Mouse (Mus musculus) testis, adult 2 months (tissue): ENCODE data around the gene Ube2g2.

Experiments
- CTCF ChIP-seq: fragments of 200-500 bp; IDR thresholded peaks from 2 replicates; pipeline ENCODE4 v1.5.1; 2012; ENCODE audit warnings: low read depth, mild to moderate bottlenecking, inconsistent platforms, low read length, moderate library complexity; ENCODE audit not compliant: control insufficient read depth, insufficient read depth, insufficient replicate concordance
- POLR2A ChIP-seq: fragments of 200-500 bp; IDR thresholded peaks from 2 replicates; pipeline ENCODE4 v1.6.1; 2012; ENCODE audit warnings: low read depth, mild to moderate bottlenecking, inconsistent platforms, low read length, moderate library complexity; ENCODE audit not compliant: control insufficient read depth

DNA sequence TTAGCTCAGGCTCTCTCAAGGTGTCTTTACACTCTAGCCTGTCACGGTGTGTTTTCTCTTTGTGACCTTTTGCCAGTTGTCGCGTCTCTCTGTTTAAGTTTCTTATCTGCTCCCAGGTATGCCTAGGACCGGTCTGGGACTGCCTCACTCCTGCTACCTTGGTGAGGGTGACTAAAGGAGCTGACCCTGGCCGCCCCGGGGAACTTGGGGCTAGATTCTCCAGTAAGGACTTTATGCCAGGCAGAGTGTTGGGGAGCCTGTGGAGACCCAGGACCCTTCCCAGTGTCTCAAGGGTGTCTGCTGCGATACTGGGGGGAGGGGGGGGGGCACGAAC is 39.8 kb upstream of the Ube2g2 start:
- TF ChIP-seq CTCF (no peak), POLR2A (no peak)
